Mouse (Mus musculus) kidney, embryonic 14.5 days (tissue): ENCODE results near the gene Gm21876. TPM values are rescaled to one million over a fixed set of nuclear protein-coding genes. Genes with fewer than 3 reads are reported as not detected.
"Not testable (repeated sequence)": the region's sequence is repeated elsewhere in the genome, so short reads cannot be mapped to it uniquely, and the experiment has no call there.

ENCODE experiments used
- ATAC-seq: fragments of 200-750 bp; cut with Nextera tagmentation; 2 replicates; pipeline ENCODE4 v1.8.0; 2017; ENCODE audit warnings: moderate number of reproducible peaks, mild to moderate bottlenecking, moderate TSS enrichment, moderate library complexity; ENCODE audit not compliant: low FRiP score, low TSS enrichment
- H3K27ac ChIP-seq: fragments of 300-500 bp; sonication (generic); 2 replicates; pipeline ENCODE4 v1.5.1; 2014; ENCODE audit warnings: low read depth, mild to moderate bottlenecking, low read length, moderate library complexity, mixed read lengths
- H3K27me3 ChIP-seq: fragments of 300-500 bp; sonication (generic); 2 replicates; pipeline ENCODE4 v1.6.1; 2014; ENCODE audit warnings: mild to moderate bottlenecking, low read length; ENCODE audit not compliant: control insufficient read depth, insufficient read depth
- H3K36me3 ChIP-seq: fragments of 300-500 bp; sonication (generic); 2 replicates; pipeline ENCODE4 v1.6.1; 2014; ENCODE audit warnings: low read length, mixed read lengths; ENCODE audit not compliant: control insufficient read depth, insufficient read depth
- H3K4me1 ChIP-seq: fragments of 300-500 bp; sonication (generic); 2 replicates; pipeline ENCODE4 v1.6.1; 2014; ENCODE audit warnings: low read length, mixed read lengths; ENCODE audit not compliant: control insufficient read depth, insufficient read depth
- H3K4me2 ChIP-seq: fragments of 300-500 bp; sonication (generic); replicated peaks from 2 replicates; pipeline ENCODE4 v1.6.1; 2014; ENCODE audit warnings: low read depth, mild to moderate bottlenecking, low read length
- H3K4me3 ChIP-seq: fragments of 300-500 bp; sonication (generic); 2 replicates; pipeline ENCODE4 v1.5.1; 2014; ENCODE audit warnings: mild to moderate bottlenecking, low read length
- H3K9ac ChIP-seq: fragments of 300-500 bp; sonication (generic); 2 replicates; pipeline ENCODE4 v1.6.1; 2014; ENCODE audit warnings: low read depth, mild to moderate bottlenecking, low read length, moderate library complexity
- H3K9me3 ChIP-seq: fragments of 300-500 bp; sonication (generic); 2 replicates; pipeline ENCODE4 v1.6.1; 2016; ENCODE audit warnings: low read length; ENCODE audit not compliant: control insufficient read depth
- WGBS: fragments of 180-500 bp; shearing (Covaris S2); extraction: QIAGEN DNeasy Blood & Tissue Kit; methylation state at CpG from one replicate; pipeline ENCODE4 v1.1.7; 2014; 5-methylcytosine and 5-hydroxymethylcytosine counted together
- polyA plus RNA-seq: library from polyadenylated mRNA; unstranded; fragments of >200 nt; fragmentation: Nextera tagmentation; extraction: Ambion mirVana; gene quantifications from 2 replicates; pipeline ENCODE4 v1.2.1, GENCODE M21; 2014

The Gm21876 gene
- not detected in 2 replicates for polyA plus RNA-seq

- ATAC-seq, result no peak
- no peaks in the 10 kb centered on the region for H3K36me3 ChIP-seq
- H3K27me3 ChIP-seq, result no peaks in the 10 kb centered on the region
- H3K27ac ChIP-seq, result no peak within 1 kb of the TSS
- no peaks in the 10 kb centered on the region for H3K9me3 ChIP-seq
- WGBS, result 78% methylated on average over 3 of the region's 3 CpGs
- no peak within 1 kb of the TSS for H3K4me3 ChIP-seq
- no peak within 1 kb of the TSS for H3K9ac ChIP-seq
- H3K4me1 ChIP-seq, result no peaks in the 10 kb centered on the region
- H3K4me2 ChIP-seq, result no peak within 1 kb of the TSS
Observed at GRCm38 (mm10) chrX:21175553-21175952, at the start of gene Gm21876. Gene Gm21876 (minus strand): TSS chrX:21175653.

GRCm38 (mm10) chrX:21220422-21220821, 45.0 kb upstream of the Gm21876 start:
- WGBS, result 63% methylated on average over 3 of the region's 3 CpGs
- Histone ChIP-seq H3K9me3 (no peaks in the 10 kb centered on the region), H3K4me3 (no peak overlapping the region), H3K4me2 (no peak overlapping the region), H3K4me1 (no peaks in the 10 kb centered on the region), H3K27me3 (no peaks in the 10 kb centered on the region), H3K27ac (no peak overlapping the region), H3K9ac (no peak overlapping the region), H3K36me3 (no peaks in the 10 kb centered on the region)
- no peak for ATAC-seq

GRCm38 (mm10) chrX:21146675-21147074, 28.8 kb downstream of the Gm21876 start:
- not testable (repeated sequence) for H3K4me1 ChIP-seq, H3K9me3 ChIP-seq, H3K36me3 ChIP-seq, H3K27ac ChIP-seq, H3K27me3 ChIP-seq, H3K9ac ChIP-seq, H3K4me3 ChIP-seq, ATAC-seq, H3K4me2 ChIP-seq
- WGBS, result 92% methylated on average over 25 of the region's 25 CpGs

Other genes with a start within 250 kb of the Gm21876 start
- gene Cfp, start 244.1 kb downstream of the Gm21876 start, polyA plus RNA-seq, result 4.6 and 6.3 TPM in 2 replicates
- 9.2 and 11.5 TPM in 2 replicates for gene Elk1, start 225.0 kb downstream of the Gm21876 start, polyA plus RNA-seq
- gene Uxt, start 213.6 kb downstream of the Gm21876 start, polyA plus RNA-seq, result 52.9 and 66.9 TPM in 2 replicates
- gene Zfp182, start 113.3 kb downstream of the Gm21876 start, polyA plus RNA-seq, result 5.2 TPM in 2 replicates
- gene Spaca5, start 107.2 kb downstream of the Gm21876 start, polyA plus RNA-seq, result not detected in 2 replicates
- gene Zfp300, start 86.1 kb downstream of the Gm21876 start, polyA plus RNA-seq, result 0.79 and 1.5 TPM in 2 replicates
- not detected in 2 replicates for gene Ssxa1, start 59.8 kb downstream of the Gm21876 start, polyA plus RNA-seq